Comparison of ENCODE assay signal across 17 mouse cellular contexts in genomic region chr5:132033491-132034350, GRCm38 (mm10).
DNase-seq lines count a peak whose midpoint lies in the region; ATAC-seq lines count a peak whose summit lies in the region.
"Had no signal": no experiment of that assay in that cellular context is flagged by ENCODE, and none has a peak within 500 bp of the region (broad histone marks: within the 10 kb centered on the region; RNA-seq: fewer than 3 reads in every experiment).

No protein-coding gene starts in this region.

- H3K9me3 ChIP-seq in hindbrain, embryonic 15.5 days, result no peaks in the 10 kb centered on the region
- H3K9me3 ChIP-seq in neural tube, embryonic 13.5 days, result no peaks in the 10 kb centered on the region
- H3K9me3 ChIP-seq in kidney, embryonic 16.5 days (ENCODE audit: low read length), result no peaks in the 10 kb centered on the region
- H3K9me3 ChIP-seq: intestine, embryonic 15.5 days had no signal

- no peak overlapping the region for H3K4me3 ChIP-seq in hindbrain, embryonic 15.5 days
- H3K4me3 ChIP-seq in neural tube, embryonic 13.5 days, result no peak overlapping the region
- no peak overlapping the region for H3K4me3 ChIP-seq in kidney, embryonic 16.5 days (ENCODE audit: low read length)
- H3K4me3 ChIP-seq: intestine, embryonic 15.5 days had no signal

- H3K36me3 ChIP-seq in hindbrain, embryonic 15.5 days, result no peaks in the 10 kb centered on the region
- no peaks in the 10 kb centered on the region for H3K36me3 ChIP-seq in neural tube, embryonic 13.5 days
- H3K36me3 ChIP-seq in kidney, embryonic 16.5 days (ENCODE audit: insufficient read depth, low read length), result no peaks in the 10 kb centered on the region
- H3K36me3 ChIP-seq: intestine, embryonic 15.5 days had no signal

- peak; percentile 81 for ATAC-seq in hindbrain, embryonic 15.5 days (ENCODE audit: low FRiP score, low read depth)
- peak; percentile 89 for ATAC-seq in neural tube, embryonic 13.5 days (ENCODE audit: low read depth)
- no peak for ATAC-seq in kidney, embryonic 16.5 days (ENCODE audit: low FRiP score, low TSS enrichment)
- ATAC-seq: intestine, embryonic 15.5 days had no signal

- peak overlapping the region; percentile 38 for H3K4me2 ChIP-seq in hindbrain, embryonic 15.5 days
- peak overlapping the region; percentile 32 for H3K4me2 ChIP-seq in neural tube, embryonic 13.5 days
- no peak overlapping the region for H3K4me2 ChIP-seq in kidney, embryonic 16.5 days (replicated peaks; ENCODE audit: low read depth, low read length)
- H3K4me2 ChIP-seq: intestine, embryonic 15.5 days had no signal

- peak; percentile 20 for DNase-seq in layer of hippocampus, adult 11-12 months (ENCODE audit: low spot score)
- no peak for DNase-seq in layer of hippocampus, postnatal 25 days (ENCODE audit: extremely low spot score in 1 of 2, low spot score in 1 of 2)
- peak; percentile 56 for DNase-seq in brain, embryonic 18.5 days (ENCODE audit: low read depth, low spot score)
- DNase-seq in lung, postnatal 14 days, result no peak
- DNase-seq in c-Kit-positive CD71-positive TER-119-positive erythroid progenitor cells, embryonic 14.5 days (ENCODE audit: low spot score), result no peak
- DNase-seq: adrenal gland, postnatal 25 days; B cell, adult 2 months; cerebellum, adult 2 months; gastrocnemius, postnatal 25 days; kidney, postnatal 4 days; right cerebral cortex, postnatal 14 days; thymus, adult 2 months had no signal

- H3K27me3 ChIP-seq in hindbrain, embryonic 15.5 days, result no peaks in the 10 kb centered on the region
- H3K27me3 ChIP-seq in neural tube, embryonic 13.5 days, result no peaks in the 10 kb centered on the region
- H3K27me3 ChIP-seq in kidney, embryonic 16.5 days (ENCODE audit: insufficient read depth, low read length), result no peaks in the 10 kb centered on the region
- H3K27me3 ChIP-seq: intestine, embryonic 15.5 days had no signal

- peaks cover 41% of the 10 kb centered on the region for H3K4me1 ChIP-seq in hindbrain, embryonic 15.5 days (replicated peaks)
- peaks cover 55% of the 10 kb centered on the region for H3K4me1 ChIP-seq in neural tube, embryonic 13.5 days (replicated peaks)
- H3K4me1 ChIP-seq in kidney, embryonic 16.5 days (ENCODE audit: insufficient read depth, low read length), result no peaks in the 10 kb centered on the region
- H3K4me1 ChIP-seq: intestine, embryonic 15.5 days had no signal

- H3K27ac ChIP-seq in hindbrain, embryonic 15.5 days (replicated peaks), result peak overlapping the region; percentile 70
- peak overlapping the region; percentile 83 for H3K27ac ChIP-seq in neural tube, embryonic 13.5 days (replicated peaks)
- no peak overlapping the region for H3K27ac ChIP-seq in kidney, embryonic 16.5 days (ENCODE audit: low read length)
- H3K27ac ChIP-seq: intestine, embryonic 15.5 days; macrophage had no signal

- WGBS in hindbrain, embryonic 15.5 days, result 25% methylated on average over 15 of the region's 15 CpGs
- 39% methylated on average over 15 of the region's 15 CpGs for WGBS in neural tube, embryonic 13.5 days
- 76% methylated on average over 15 of the region's 15 CpGs for WGBS in kidney, embryonic 16.5 days

- peak overlapping the region; percentile 7; the same call in 1 of the 2 replicates for H3K9ac ChIP-seq in hindbrain, embryonic 15.5 days
- H3K9ac ChIP-seq in neural tube, embryonic 13.5 days, result no peak overlapping the region
- H3K9ac ChIP-seq in kidney, embryonic 16.5 days (replicated peaks; ENCODE audit: low read length), result no peak overlapping the region
- H3K9ac ChIP-seq: intestine, embryonic 15.5 days had no signal

Comparison
In these comparisons a context has a peak if more than half of its experiments do, and no peak if none do; other contexts are left out.
1. DNase-seq: peak in layer of hippocampus, adult 11-12 months (single experiment) and brain, embryonic 18.5 days (single experiment); none in layer of hippocampus, postnatal 25 days (0 of 2), lung, postnatal 14 days (single experiment) and c-Kit-positive CD71-positive TER-119-positive erythroid progenitor cells, embryonic 14.5 days (single experiment).